Mouse (Mus musculus) heart, postnatal 0 days (tissue): ENCODE data around the gene Ubac1.

Experiments
- CTCF ChIP-seq: IDR thresholded peaks from 2 replicates; pipeline ENCODE4 v1.5.1; 2016; ENCODE audit warnings: antibody characterized with exemption, control low read depth, low read depth
- EP300 ChIP-seq: IDR thresholded peaks from 2 replicates; pipeline ENCODE4 v1.6.1; 2016; ENCODE audit warnings: antibody characterized with exemption, low read depth

GRCm38 (mm10) chr2:25977587-25978239 is 43.8 kb downstream of the Ubac1 start:
- TF ChIP-seq CTCF (no peak), EP300 (no peak)
